ENCODE assay signal across 15 mouse cellular contexts in genomic region chr11:45509278-45509677, GRCm38 (mm10).
A peak's percentile ranks its signal among the peaks of the same experiment; 100 is the strongest.
DNase-seq lines count a peak whose midpoint lies in the region; ATAC-seq lines count a peak whose summit lies in the region.
"Had no signal": no experiment of that assay in that cellular context is flagged by ENCODE, and none has a peak within 500 bp of the region (broad histone marks: within the 10 kb centered on the region; RNA-seq: fewer than 3 reads in every experiment).

No protein-coding gene starts in this region.

- WGBS in kidney, embryonic 14.5 days, result 2% methylated on average over 2 of the region's 2 CpGs
- 19% methylated on average over 2 of the region's 2 CpGs for WGBS in kidney, embryonic 16.5 days

- no peaks in the 10 kb centered on the region for H3K36me3 ChIP-seq in kidney, embryonic 14.5 days (ENCODE audit: control insufficient read depth, insufficient read depth, low read length)
- no peaks in the 10 kb centered on the region for H3K36me3 ChIP-seq in kidney, embryonic 16.5 days (ENCODE audit: insufficient read depth, low read length)
- H3K36me3 ChIP-seq: embryonic facial prominence, embryonic 13.5 days; embryonic facial prominence, embryonic 15.5 days; forebrain, embryonic 10.5 days; forebrain, embryonic 12.5 days had no signal

- H3K9me3 ChIP-seq in kidney, embryonic 14.5 days (ENCODE audit: control insufficient read depth, low read length), result peaks cover 4% of the 10 kb centered on the region; the same call in 1 of the 2 replicates
- H3K9me3 ChIP-seq in kidney, embryonic 16.5 days (ENCODE audit: low read length), result peaks cover 5% of the 10 kb centered on the region
- H3K9me3 ChIP-seq: embryonic facial prominence, embryonic 15.5 days; forebrain, embryonic 12.5 days had no signal

- no peak overlapping the region for H3K4me3 ChIP-seq in kidney, embryonic 14.5 days (ENCODE audit: low read length)
- H3K4me3 ChIP-seq in kidney, embryonic 16.5 days (ENCODE audit: low read length), result no peak overlapping the region
- H3K4me3 ChIP-seq: embryonic facial prominence, embryonic 13.5 days; embryonic facial prominence, embryonic 15.5 days; erythroblast, embryonic 14.5 days; forebrain, embryonic 10.5 days; forebrain, embryonic 12.5 days had no signal

- no peaks in the 10 kb centered on the region for H3K4me1 ChIP-seq in kidney, embryonic 14.5 days (ENCODE audit: control insufficient read depth, insufficient read depth, low read length)
- H3K4me1 ChIP-seq in kidney, embryonic 16.5 days (ENCODE audit: insufficient read depth, low read length), result 0 out of 2 replicates have a peak, but pooled peaks cover 6% of the 10 kb centered on the region

- no peaks in the 10 kb centered on the region for H3K27me3 ChIP-seq in kidney, embryonic 14.5 days (ENCODE audit: control insufficient read depth, insufficient read depth, low read length)
- no peaks in the 10 kb centered on the region for H3K27me3 ChIP-seq in kidney, embryonic 16.5 days (ENCODE audit: insufficient read depth, low read length)
- H3K27me3 ChIP-seq: embryonic facial prominence, embryonic 13.5 days; embryonic facial prominence, embryonic 15.5 days; forebrain, embryonic 12.5 days had no signal

- no peak overlapping the region for H3K9ac ChIP-seq in kidney, embryonic 14.5 days (ENCODE audit: low read depth, low read length)
- no peak overlapping the region for H3K9ac ChIP-seq in kidney, embryonic 16.5 days (replicated peaks; ENCODE audit: low read length)
- H3K9ac ChIP-seq: embryonic facial prominence, embryonic 13.5 days; embryonic facial prominence, embryonic 15.5 days; forebrain, embryonic 12.5 days had no signal

- H3K4me2 ChIP-seq in kidney, embryonic 14.5 days (replicated peaks; ENCODE audit: low read depth, low read length), result no peak overlapping the region
- no peak overlapping the region for H3K4me2 ChIP-seq in kidney, embryonic 16.5 days (replicated peaks; ENCODE audit: low read depth, low read length)
- H3K4me2 ChIP-seq: embryonic facial prominence, embryonic 13.5 days; embryonic facial prominence, embryonic 15.5 days; forebrain, embryonic 12.5 days had no signal

- H3K27ac ChIP-seq in kidney, embryonic 14.5 days (ENCODE audit: low read depth, low read length), result no peak overlapping the region
- H3K27ac ChIP-seq in kidney, embryonic 16.5 days (ENCODE audit: low read length), result no peak overlapping the region
- H3K27ac ChIP-seq: embryonic facial prominence, embryonic 13.5 days; embryonic facial prominence, embryonic 15.5 days; forebrain, embryonic 10.5 days; forebrain, embryonic 12.5 days had no signal

- DNase-seq in kidney, postnatal 25 days, result no peak
- DNase-seq in kidney, adult 8-10 months, result no peak
- DNase-seq: cerebellum, adult 11 months; cerebellum, adult 18-20 months; cerebellum, adult 8-10 months; cerebellum, adult 9-11 months; embryo, embryonic 11 days had no signal

- ATAC-seq in kidney, embryonic 14.5 days (ENCODE audit: low FRiP score, low TSS enrichment), result peak; percentile 70
- peak; percentile 46; the same call in 1 of the 2 replicates for ATAC-seq in kidney, embryonic 16.5 days (ENCODE audit: low FRiP score, low TSS enrichment)
- ATAC-seq: forebrain, embryonic 14.5 days had no signal
